Comparison of ENCODE assay signal across 10 mouse cellular contexts in genomic region chr7:4147836-4148235, GRCm38 (mm10). TPM values are rescaled to one million over a fixed set of nuclear protein-coding genes. Genes with fewer than 3 reads are reported as not detected.
DNase-seq lines count a peak whose midpoint lies in the region; ATAC-seq and TF ChIP-seq lines count a peak whose summit lies in the region.
"Had no signal": no experiment of that assay in that cellular context is flagged by ENCODE, and none has a peak within 500 bp of the region (broad histone marks: within the 10 kb centered on the region; RNA-seq: fewer than 3 reads in every experiment).

No protein-coding gene starts in this region.

- TF ChIP-seq EP300 in stomach, postnatal 0 days (optimal IDR thresholded peaks at IDR 0.05): no peak

- H3K4me2 ChIP-seq in hindbrain, postnatal 0 days (ENCODE audit: low read depth, low read length): no peak overlapping the region
- no peak overlapping the region for H3K4me2 ChIP-seq in hindbrain, embryonic 11.5 days (replicated peaks; ENCODE audit: low read depth, low read length)
- H3K4me2 ChIP-seq in midbrain, embryonic 12.5 days (replicated peaks): peak overlapping the region; percentile 89; the same call in 1 of the 2 replicates
- H3K4me2 ChIP-seq in midbrain, postnatal 0 days (ENCODE audit: low read depth, low read length, poor library complexity, severe bottlenecking): no peak overlapping the region
- H3K4me2 ChIP-seq in intestine, embryonic 15.5 days (replicated peaks): peak overlapping the region; percentile 86; the same call in 1 of the 2 replicates
- H3K4me2 ChIP-seq in stomach, postnatal 0 days (replicated peaks; ENCODE audit: low read depth): peak overlapping the region; percentile 80; the same call in 1 of the 2 replicates

- H3K9me3 ChIP-seq in hindbrain, postnatal 0 days (ENCODE audit: low read length): no peaks in the 10 kb centered on the region
- H3K9me3 ChIP-seq in hindbrain, embryonic 11.5 days (ENCODE audit: control insufficient read depth, low read length): no peaks in the 10 kb centered on the region
- no peaks in the 10 kb centered on the region for H3K9me3 ChIP-seq in midbrain, embryonic 12.5 days
- no peaks in the 10 kb centered on the region for H3K9me3 ChIP-seq in midbrain, postnatal 0 days (ENCODE audit: low read length)
- H3K9me3 ChIP-seq in intestine, embryonic 15.5 days: no peaks in the 10 kb centered on the region
- H3K9me3 ChIP-seq in stomach, postnatal 0 days (ENCODE audit: control insufficient read depth, low read length): no peaks in the 10 kb centered on the region

- H3K27ac ChIP-seq in hindbrain, postnatal 0 days: peak overlapping the region; percentile 91; the same call in 1 of the 2 replicates
- no peak overlapping the region for H3K27ac ChIP-seq in hindbrain, embryonic 11.5 days (ENCODE audit: low read depth, low read length)
- H3K27ac ChIP-seq in midbrain, embryonic 12.5 days (replicated peaks): no peak overlapping the region
- H3K27ac ChIP-seq in midbrain, postnatal 0 days (ENCODE audit: low read depth, low read length): no peak overlapping the region
- H3K27ac ChIP-seq in intestine, embryonic 15.5 days: peak overlapping the region; percentile 98; the same call in 1 of the 2 replicates
- H3K27ac ChIP-seq in stomach, postnatal 0 days (replicated peaks): peak overlapping the region; percentile 99

- WGBS in hindbrain, postnatal 0 days: 85% methylated on average over 4 of the region's 4 CpGs
- WGBS in hindbrain, embryonic 11.5 days: 85% methylated on average over 4 of the region's 4 CpGs
- WGBS in midbrain, embryonic 12.5 days: 85% methylated on average over 4 of the region's 4 CpGs
- 85% methylated on average over 4 of the region's 4 CpGs for WGBS in midbrain, postnatal 0 days
- WGBS in intestine, embryonic 15.5 days: 74% methylated on average over 4 of the region's 4 CpGs
- 66% methylated on average over 4 of the region's 4 CpGs for WGBS in stomach, postnatal 0 days

- H3K36me3 ChIP-seq in hindbrain, postnatal 0 days (ENCODE audit: insufficient read depth, low read length): peaks cover 47% of the 10 kb centered on the region
- H3K36me3 ChIP-seq in hindbrain, embryonic 11.5 days (ENCODE audit: control insufficient read depth, insufficient read depth, low read length): peaks cover 26% of the 10 kb centered on the region
- peaks cover 54% of the 10 kb centered on the region for H3K36me3 ChIP-seq in midbrain, embryonic 12.5 days
- H3K36me3 ChIP-seq in midbrain, postnatal 0 days (ENCODE audit: insufficient read depth, low read length): peaks cover 39% of the 10 kb centered on the region
- peaks cover 47% of the 10 kb centered on the region for H3K36me3 ChIP-seq in intestine, embryonic 15.5 days
- H3K36me3 ChIP-seq in stomach, postnatal 0 days (ENCODE audit: control insufficient read depth, insufficient read depth, low read length): peaks cover 37% of the 10 kb centered on the region

- no peak for TF ChIP-seq CTCF in hindbrain, postnatal 0 days (IDR thresholded peaks at IDR 0.05; ENCODE audit: low read depth)
- TF ChIP-seq CTCF in midbrain, postnatal 0 days (IDR thresholded peaks at IDR 0.05): no peak
- no peak for TF ChIP-seq CTCF in stomach, postnatal 0 days (IDR thresholded peaks at IDR 0.05; ENCODE audit: low read depth)

- H3K9ac ChIP-seq in hindbrain, postnatal 0 days (replicated peaks; ENCODE audit: low read length): no peak overlapping the region
- H3K9ac ChIP-seq in hindbrain, embryonic 11.5 days (ENCODE audit: low read depth, low read length): no peak overlapping the region
- H3K9ac ChIP-seq in midbrain, embryonic 12.5 days (replicated peaks): no peak overlapping the region
- no peak overlapping the region for H3K9ac ChIP-seq in midbrain, postnatal 0 days (replicated peaks; ENCODE audit: low read length, poor library complexity, severe bottlenecking)
- H3K9ac ChIP-seq in intestine, embryonic 15.5 days: no peak overlapping the region
- H3K9ac ChIP-seq in stomach, postnatal 0 days (ENCODE audit: low read length): no peak overlapping the region

- no peak for ATAC-seq in hindbrain, postnatal 0 days
- ATAC-seq in hindbrain, embryonic 11.5 days (ENCODE audit: low FRiP score): no peak
- no peak for ATAC-seq in midbrain, embryonic 12.5 days (ENCODE audit: low FRiP score, low read depth)
- no peak for ATAC-seq in midbrain, postnatal 0 days (ENCODE audit: low FRiP score)
- no peak for ATAC-seq in intestine, embryonic 15.5 days
- ATAC-seq in stomach, postnatal 0 days (ENCODE audit: low FRiP score, low TSS enrichment): no peak

- 0 out of 2 replicates have a peak, but pooled peaks cover 3% of the 10 kb centered on the region for H3K27me3 ChIP-seq in hindbrain, postnatal 0 days (ENCODE audit: insufficient read depth, low read length)
- peaks cover 13% of the 10 kb centered on the region for H3K27me3 ChIP-seq in hindbrain, embryonic 11.5 days (ENCODE audit: control insufficient read depth, insufficient read depth, low read length)
- H3K27me3 ChIP-seq in midbrain, embryonic 12.5 days: peaks cover 29% of the 10 kb centered on the region
- peaks cover 5% of the 10 kb centered on the region; the same call in 1 of the 2 replicates for H3K27me3 ChIP-seq in midbrain, postnatal 0 days (ENCODE audit: insufficient read depth, low read length)
- H3K27me3 ChIP-seq in intestine, embryonic 15.5 days (replicated peaks): no peaks in the 10 kb centered on the region
- no peaks in the 10 kb centered on the region for H3K27me3 ChIP-seq in stomach, postnatal 0 days (ENCODE audit: control insufficient read depth, insufficient read depth, low read length)

- peaks cover 16% of the 10 kb centered on the region; the same call in 1 of the 2 replicates for H3K4me1 ChIP-seq in hindbrain, postnatal 0 days (ENCODE audit: insufficient read depth, low read length)
- H3K4me1 ChIP-seq in hindbrain, embryonic 11.5 days (replicated peaks; ENCODE audit: control insufficient read depth, insufficient read depth, low read length): peaks cover 5% of the 10 kb centered on the region; the same call in 1 of the 2 replicates
- peaks cover 25% of the 10 kb centered on the region for H3K4me1 ChIP-seq in midbrain, embryonic 12.5 days
- H3K4me1 ChIP-seq in midbrain, postnatal 0 days (ENCODE audit: insufficient read depth, low read length): no peaks in the 10 kb centered on the region
- H3K4me1 ChIP-seq in intestine, embryonic 15.5 days (replicated peaks): peaks cover 36% of the 10 kb centered on the region
- H3K4me1 ChIP-seq in stomach, postnatal 0 days (replicated peaks; ENCODE audit: control insufficient read depth, insufficient read depth): peaks cover 3% of the 10 kb centered on the region; the same call in 1 of the 2 replicates

- no peak for DNase-seq in hindbrain, postnatal 0 days (ENCODE audit: low spot score)
- no peak for DNase-seq in hindbrain, embryonic 11.5 days (ENCODE audit: low spot score)
- no peak for DNase-seq in midbrain, postnatal 0 days (ENCODE audit: low spot score)
- DNase-seq in stomach, postnatal 0 days (ENCODE audit: low spot score): no peak
- DNase-seq in right cerebral cortex, postnatal 25 days: no peak
- DNase-seq: adrenal gland, postnatal 36 days; kidney, adult 11 months had no signal

- no peak overlapping the region for H3K4me3 ChIP-seq in hindbrain, postnatal 0 days (ENCODE audit: low read length)
- H3K4me3 ChIP-seq in hindbrain, embryonic 11.5 days (ENCODE audit: low read depth, low read length): no peak overlapping the region
- H3K4me3 ChIP-seq in midbrain, embryonic 12.5 days: no peak overlapping the region
- no peak overlapping the region for H3K4me3 ChIP-seq in midbrain, postnatal 0 days (ENCODE audit: low read depth, low read length)
- no peak overlapping the region for H3K4me3 ChIP-seq in intestine, embryonic 15.5 days (replicated peaks)
- no peak overlapping the region; the same call in 1 of the 2 replicates for H3K4me3 ChIP-seq in stomach, postnatal 0 days (ENCODE audit: low read depth, low read length)

RNA-seq across cellular contexts. Expression of gene Leng9, which starts 2.3 kb away (rescaled TPM):
- 4.2 and 4.4 TPM in 2 replicates for total RNA-seq in hindbrain, postnatal 0 days (2014; rRNA removed)
- 4.2 and 5.4 TPM in 2 replicates for polyA plus RNA-seq in hindbrain, postnatal 0 days (2015; fragmentation: Nextera tagmentation; extraction: Ambion mirVana)
- polyA plus RNA-seq in hindbrain, embryonic 11.5 days (2014; fragmentation: Nextera tagmentation; extraction: Ambion mirVana): 1.9 TPM in 2 replicates
- 2.5 and 2.7 TPM in 2 replicates for polyA plus RNA-seq in midbrain, embryonic 12.5 days (2016; fragmentation: Nextera tagmentation; extraction: Ambion mirVana)
- 3.3 and 4.9 TPM in 2 replicates for total RNA-seq in midbrain, postnatal 0 days (2014; rRNA removed)
- polyA plus RNA-seq in midbrain, postnatal 0 days (2015; fragmentation: Nextera tagmentation; extraction: Ambion mirVana): 4.7 and 5.3 TPM in 2 replicates
- polyA plus RNA-seq in intestine, embryonic 15.5 days (2015; fragmentation: Nextera tagmentation; extraction: Ambion mirVana): 4.5 and 4.9 TPM in 2 replicates
- 7.4 and 8.5 TPM in 2 replicates for polyA plus RNA-seq in stomach, postnatal 0 days (2015; fragmentation: Nextera tagmentation; extraction: Ambion mirVana)

RNA-seq across cellular contexts. Expression of gene Leng8, which starts 11.0 kb away (rescaled TPM):
- 183 and 264 TPM in 2 replicates for total RNA-seq in hindbrain, postnatal 0 days (2014; rRNA removed)
- polyA plus RNA-seq in hindbrain, postnatal 0 days (2015; fragmentation: Nextera tagmentation; extraction: Ambion mirVana): 49.1 and 50.8 TPM in 2 replicates
- 45.3 and 54.4 TPM in 2 replicates for polyA plus RNA-seq in hindbrain, embryonic 11.5 days (2014; fragmentation: Nextera tagmentation; extraction: Ambion mirVana)
- polyA plus RNA-seq in midbrain, embryonic 12.5 days (2016; fragmentation: Nextera tagmentation; extraction: Ambion mirVana): 121 and 130 TPM in 2 replicates
- 176 and 253 TPM in 2 replicates for total RNA-seq in midbrain, postnatal 0 days (2014; rRNA removed)
- polyA plus RNA-seq in midbrain, postnatal 0 days (2015; fragmentation: Nextera tagmentation; extraction: Ambion mirVana): 52.7 and 64.1 TPM in 2 replicates
- polyA plus RNA-seq in intestine, embryonic 15.5 days (2015; fragmentation: Nextera tagmentation; extraction: Ambion mirVana): 46.3 and 49.2 TPM in 2 replicates
- polyA plus RNA-seq in stomach, postnatal 0 days (2015; fragmentation: Nextera tagmentation; extraction: Ambion mirVana): 14.7 and 20.1 TPM in 2 replicates

RNA-seq across cellular contexts. Expression of gene Cdc42ep5, which starts 16.8 kb away (rescaled TPM):
- 8.5 and 15.9 TPM in 2 replicates for total RNA-seq in hindbrain, postnatal 0 days (2014; rRNA removed)
- polyA plus RNA-seq in hindbrain, postnatal 0 days (2015; fragmentation: Nextera tagmentation; extraction: Ambion mirVana): 11.7 and 12.0 TPM in 2 replicates
- 19.9 and 20.7 TPM in 2 replicates for polyA plus RNA-seq in hindbrain, embryonic 11.5 days (2014; fragmentation: Nextera tagmentation; extraction: Ambion mirVana)
- 13.2 and 17.7 TPM in 2 replicates for polyA plus RNA-seq in midbrain, embryonic 12.5 days (2016; fragmentation: Nextera tagmentation; extraction: Ambion mirVana)
- total RNA-seq in midbrain, postnatal 0 days (2014; rRNA removed): 6.6 and 9.7 TPM in 2 replicates
- 8.3 and 8.5 TPM in 2 replicates for polyA plus RNA-seq in midbrain, postnatal 0 days (2015; fragmentation: Nextera tagmentation; extraction: Ambion mirVana)
- polyA plus RNA-seq in intestine, embryonic 15.5 days (2015; fragmentation: Nextera tagmentation; extraction: Ambion mirVana): 66.3 and 68.6 TPM in 2 replicates
- polyA plus RNA-seq in stomach, postnatal 0 days (2015; fragmentation: Nextera tagmentation; extraction: Ambion mirVana): 119 and 121 TPM in 2 replicates

RNA-seq across cellular contexts. Expression of gene Ttyh1, which starts 28.6 kb away (rescaled TPM):
- total RNA-seq in hindbrain, postnatal 0 days (2014; rRNA removed): 819 and 1,009 TPM in 2 replicates
- 249 and 272 TPM in 2 replicates for polyA plus RNA-seq in hindbrain, postnatal 0 days (2015; fragmentation: Nextera tagmentation; extraction: Ambion mirVana)
- polyA plus RNA-seq in hindbrain, embryonic 11.5 days (2014; fragmentation: Nextera tagmentation; extraction: Ambion mirVana): 61.0 and 66.6 TPM in 2 replicates
- polyA plus RNA-seq in midbrain, embryonic 12.5 days (2016; fragmentation: Nextera tagmentation; extraction: Ambion mirVana): 79.8 and 87.2 TPM in 2 replicates
- 433 and 742 TPM in 2 replicates for total RNA-seq in midbrain, postnatal 0 days (2014; rRNA removed)
- 186 and 226 TPM in 2 replicates for polyA plus RNA-seq in midbrain, postnatal 0 days (2015; fragmentation: Nextera tagmentation; extraction: Ambion mirVana)
- 7.1 and 9.7 TPM in 2 replicates for polyA plus RNA-seq in intestine, embryonic 15.5 days (2015; fragmentation: Nextera tagmentation; extraction: Ambion mirVana)
- polyA plus RNA-seq in stomach, postnatal 0 days (2015; fragmentation: Nextera tagmentation; extraction: Ambion mirVana): 4.1 and 4.3 TPM in 2 replicates
- total RNA-seq: common myeloid progenitor, adult 5-6 weeks had no signal

Comparison
In these comparisons a context has a peak if more than half of its experiments do, and no peak if none do; other contexts are left out.
1. H3K27ac ChIP-seq: peak in hindbrain, postnatal 0 days (single experiment), intestine, embryonic 15.5 days (single experiment) and stomach, postnatal 0 days (single experiment); none in hindbrain, embryonic 11.5 days (single experiment), midbrain, embryonic 12.5 days (single experiment) and midbrain, postnatal 0 days (single experiment).
2. H3K4me2 ChIP-seq: peak in midbrain, embryonic 12.5 days (single experiment), intestine, embryonic 15.5 days (single experiment) and stomach, postnatal 0 days (single experiment); none in hindbrain, postnatal 0 days (single experiment), hindbrain, embryonic 11.5 days (single experiment) and midbrain, postnatal 0 days (single experiment).